Mouse (Mus musculus) heart, embryonic 11.5 days (tissue): ENCODE measurements at regions not wholly inside any gene's neighbourhood (a gene's known extent, or its start where the extent isn't known, plus 50 kb on each side); places are given as distances from the start of the nearest gene placed in this dataset.
A peak's percentile ranks its signal among the peaks of the same experiment; 100 is the strongest.

Source experiments
- ATAC-seq: fragments of 200-750 bp; cut with Nextera tagmentation; replicated peaks from 2 replicates; pipeline ENCODE4 v1.8.0; 2017; ENCODE audit warnings: moderate library complexity; ENCODE audit not compliant: insufficient number of reproducible peaks, low FRiP score, low TSS enrichment
- H3K27ac ChIP-seq: fragments of 300-500 bp; sonication (generic); 2 replicates; pipeline ENCODE4 v1.5.1; 2014; ENCODE audit warnings: mild to moderate bottlenecking, low read depth, low read length
- H3K27me3 ChIP-seq: fragments of 300-500 bp; sonication (generic); 2 replicates; pipeline ENCODE4 v1.6.1; 2014; ENCODE audit warnings: mild to moderate bottlenecking, low read length, mixed read lengths; ENCODE audit not compliant: control insufficient read depth, insufficient read depth
- H3K36me3 ChIP-seq: fragments of 300-500 bp; sonication (generic); 2 replicates; pipeline ENCODE4 v1.6.1; 2014; ENCODE audit warnings: mild to moderate bottlenecking, low read length, moderate library complexity, mixed read lengths; ENCODE audit not compliant: control insufficient read depth, insufficient read depth
- H3K4me1 ChIP-seq: fragments of 300-500 bp; sonication (generic); 2 replicates; pipeline ENCODE4 v1.6.1; 2014; ENCODE audit warnings: low read length; ENCODE audit not compliant: control insufficient read depth, insufficient read depth
- H3K4me2 ChIP-seq: fragments of 300-500 bp; sonication (generic); 2 replicates; pipeline ENCODE4 v1.6.1; 2014; ENCODE audit warnings: mild to moderate bottlenecking, moderate library complexity
- H3K4me3 ChIP-seq: fragments of 300-500 bp; sonication (generic); 2 replicates; pipeline ENCODE4 v1.5.1; 2014; ENCODE audit warnings: low read depth, low read length
- H3K9ac ChIP-seq: fragments of 300-500 bp; sonication (generic); 2 replicates; pipeline ENCODE4 v1.6.1; 2014; ENCODE audit warnings: mild to moderate bottlenecking, low read depth, low read length, moderate library complexity
- H3K9me3 ChIP-seq: fragments of 300-500 bp; sonication (generic); replicated peaks from 2 replicates; pipeline ENCODE4 v1.6.1; 2016; ENCODE audit warnings: low read length; ENCODE audit not compliant: control insufficient read depth
- WGBS: fragments of 180-500 bp; shearing (Covaris S2); extraction: QIAGEN DNeasy Blood & Tissue Kit; methylation state at CpG from one replicate; pipeline ENCODE4 v1.1.7; 2014; ENCODE audit not compliant: insufficient replicate concordance; 5-methylcytosine and 5-hydroxymethylcytosine counted together

- 83% methylated on average over 4 of the region's 4 CpGs for WGBS
- Histone ChIP-seq H3K27me3 (no peaks in the 10 kb centered on the region), H3K4me2 (no peak overlapping the region), H3K4me3 (no peak overlapping the region), H3K4me1 (no peaks in the 10 kb centered on the region), H3K9me3 (no peaks in the 10 kb centered on the region), H3K9ac (no peak overlapping the region), H3K36me3 (no peaks in the 10 kb centered on the region), H3K27ac (no peak overlapping the region)
- no peak; the same call in 1 of the 2 replicates for ATAC-seq
These were observed 76.5 kb downstream of the Gja1 start for GRCm38 (mm10) chr10:56453578-56454069.

DNA sequence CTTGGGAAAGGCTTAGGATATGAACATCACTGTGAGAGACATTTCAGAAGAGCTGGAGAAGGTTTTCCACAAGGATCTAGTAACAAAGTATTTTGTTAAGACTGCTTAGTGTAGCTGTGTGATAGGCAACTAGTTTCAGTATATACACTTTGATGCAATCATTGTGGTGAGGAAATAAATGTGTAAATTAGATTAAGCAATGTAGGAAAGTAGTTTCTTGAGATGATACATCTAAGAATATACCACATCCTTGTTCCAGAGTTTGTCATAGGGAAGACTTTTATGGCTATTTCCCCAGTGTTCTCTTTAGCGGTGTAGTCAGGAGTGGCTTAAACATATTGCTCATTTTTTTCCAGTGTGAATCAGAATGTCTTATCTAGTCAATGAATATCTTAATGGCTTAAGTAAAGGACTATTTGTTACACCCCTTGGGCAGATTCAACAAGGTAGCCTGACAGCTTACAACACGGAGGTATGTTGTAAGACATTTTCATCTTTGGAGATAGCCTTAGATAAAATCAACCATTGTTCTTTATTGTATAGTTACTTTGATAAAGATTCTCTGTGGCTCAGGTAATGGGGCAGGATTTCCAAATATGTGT is 78.8 kb downstream of the Gja1 start:
- no peaks in the 10 kb centered on the region; the same call in 1 of the 2 replicates for H3K9me3 ChIP-seq
- H3K36me3 ChIP-seq = no peaks in the 10 kb centered on the region
- WGBS = 93% methylated on average over 2 of the region's 2 CpGs
- no peak overlapping the region for H3K4me3 ChIP-seq
- H3K9ac ChIP-seq = no peak overlapping the region
- no peaks in the 10 kb centered on the region for H3K4me1 ChIP-seq
- no peaks in the 10 kb centered on the region for H3K27me3 ChIP-seq
- H3K4me2 ChIP-seq = no peak overlapping the region
- no peak for ATAC-seq
- H3K27ac ChIP-seq = no peak overlapping the region

- peak overlapping the region; percentile 54 for H3K4me2 ChIP-seq
- no peak overlapping the region for H3K4me3 ChIP-seq
- H3K27ac ChIP-seq = peak overlapping the region; percentile 15; the same call in 1 of the 2 replicates
- no peaks in the 10 kb centered on the region for H3K36me3 ChIP-seq
- no peaks in the 10 kb centered on the region for H3K9me3 ChIP-seq
- ATAC-seq = no peak
- H3K27me3 ChIP-seq = no peaks in the 10 kb centered on the region
- H3K4me1 ChIP-seq = no peaks in the 10 kb centered on the region
- 0 out of 2 replicates have a peak overlapping the region, but pooled peaks have one; percentile 46 for H3K9ac ChIP-seq
- 25% methylated on average over 6 of the region's 6 CpGs for WGBS
These were observed 91.4 kb downstream of the Gja1 start for GRCm38 (mm10) chr10:56468537-56468936.

DNA sequence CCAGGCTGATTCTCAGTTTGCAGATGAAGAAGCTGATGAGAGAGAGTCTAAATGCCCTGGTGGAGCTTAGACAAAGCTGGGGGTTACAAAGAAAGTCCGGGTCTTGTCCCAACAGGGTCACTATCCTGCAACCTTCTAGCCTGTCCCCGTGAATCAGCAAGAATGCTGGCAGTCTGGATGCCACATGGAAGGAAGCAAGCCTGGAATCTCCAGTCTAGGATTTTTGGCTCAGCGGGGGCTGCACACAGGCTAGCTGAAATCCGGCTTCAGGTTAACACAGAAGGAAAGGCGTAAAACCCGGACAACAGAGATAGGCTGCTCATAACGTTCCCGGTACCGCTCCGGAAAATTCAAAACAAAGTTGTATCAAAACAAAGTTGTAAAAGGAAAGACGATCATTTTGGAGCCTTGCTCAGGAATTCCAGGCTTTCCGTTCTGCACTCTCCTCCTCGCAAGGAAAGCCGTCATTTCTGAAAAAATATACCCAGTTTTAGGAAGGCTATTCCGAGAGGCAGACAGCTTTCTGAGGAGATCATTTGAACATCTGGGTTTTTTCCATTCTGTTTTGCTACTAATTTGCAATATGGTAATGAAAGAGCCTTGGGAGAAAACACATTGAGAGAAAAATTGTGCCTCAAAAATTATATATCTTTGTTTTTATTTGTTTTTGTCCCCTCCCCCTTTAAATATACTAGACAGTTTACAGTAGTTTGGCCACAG is 92.0 kb downstream of the Gja1 start:
- no peaks in the 10 kb centered on the region for H3K36me3 ChIP-seq
- no peak for ATAC-seq
- H3K4me1 ChIP-seq = no peaks in the 10 kb centered on the region
- peak overlapping the region; percentile 46; the same call in 1 of the 2 replicates for H3K9ac ChIP-seq
- 33% methylated on average over 15 of the region's 15 CpGs for WGBS
- H3K27me3 ChIP-seq = no peaks in the 10 kb centered on the region
- H3K4me2 ChIP-seq = peak overlapping the region; percentile 54
- peak overlapping the region; percentile 16; the same call in 1 of the 2 replicates for H3K4me3 ChIP-seq
- H3K9me3 ChIP-seq = no peaks in the 10 kb centered on the region
- peak overlapping the region; percentile 15; the same call in 1 of the 2 replicates for H3K27ac ChIP-seq

- WGBS = 75% methylated on average over 3 of the region's 3 CpGs
- Histone ChIP-seq H3K9me3 (no peaks in the 10 kb centered on the region), H3K36me3 (no peaks in the 10 kb centered on the region), H3K27me3 (no peaks in the 10 kb centered on the region), H3K4me3 (no peak overlapping the region), H3K4me1 (no peaks in the 10 kb centered on the region), H3K4me2 (no peak overlapping the region), H3K27ac (no peak overlapping the region), H3K9ac (no peak overlapping the region)
- ATAC-seq = no peak
These were observed 92.8 kb downstream of the Gja1 start for GRCm38 (mm10) chr10:56469895-56470294.

DNA sequence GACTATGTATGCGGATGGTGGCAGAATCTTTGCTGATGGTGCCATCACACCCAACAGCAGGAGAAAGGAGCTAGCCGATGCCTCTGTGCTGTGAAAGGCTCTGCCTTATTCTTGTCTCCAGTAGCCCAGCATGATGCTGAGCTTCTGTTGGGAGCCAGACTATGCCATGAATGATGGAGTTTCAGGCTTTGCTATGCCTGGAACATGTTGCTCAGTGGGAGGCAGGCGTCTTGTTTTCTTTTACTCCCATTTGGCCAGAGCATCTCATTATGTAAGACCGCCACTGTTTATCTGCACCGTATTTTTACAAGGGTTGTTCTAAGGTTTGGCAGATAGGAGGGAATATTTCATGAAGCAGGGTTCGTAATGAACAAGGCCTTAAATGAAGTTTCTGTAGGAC is 97.8 kb downstream of the Gja1 start:
- H3K27me3 ChIP-seq = no peaks in the 10 kb centered on the region
- no peak overlapping the region for H3K9ac ChIP-seq
- ATAC-seq = no peak
- H3K9me3 ChIP-seq = no peaks in the 10 kb centered on the region
- no peak overlapping the region for H3K4me3 ChIP-seq
- H3K4me1 ChIP-seq = no peaks in the 10 kb centered on the region
- WGBS = 64% methylated on average over 6 of the region's 6 CpGs
- no peak overlapping the region for H3K4me2 ChIP-seq
- H3K27ac ChIP-seq = no peak overlapping the region
- H3K36me3 ChIP-seq = no peaks in the 10 kb centered on the region

DNA sequence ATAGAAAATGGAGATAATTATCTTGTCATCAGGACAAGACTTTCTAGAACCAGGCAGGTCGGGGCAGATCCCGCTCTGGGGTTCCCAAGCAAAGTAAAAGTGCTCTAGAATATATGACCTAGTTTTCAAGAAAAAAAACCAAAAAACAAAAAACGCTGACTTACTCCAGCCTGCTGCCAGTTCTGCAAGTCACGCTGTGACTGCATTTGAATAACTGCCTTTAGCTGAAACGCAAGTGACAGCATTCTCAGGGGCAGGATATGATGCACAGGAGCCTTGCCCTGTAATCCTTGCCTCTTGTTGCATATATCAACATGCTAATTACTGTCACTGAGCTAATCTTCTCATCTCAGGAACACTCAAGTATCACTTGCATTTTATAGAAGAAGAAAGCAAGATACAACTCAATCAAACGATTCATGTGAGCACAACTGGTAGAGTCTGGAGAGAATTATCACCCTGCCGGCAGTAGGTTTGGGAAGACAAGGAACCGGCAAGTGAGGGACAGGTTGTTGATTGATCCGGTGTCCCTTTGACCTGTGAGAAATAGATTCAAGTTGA is 105.1 kb downstream of the Gja1 start:
- Histone ChIP-seq H3K4me3 (no peak overlapping the region), H3K27me3 (no peaks in the 10 kb centered on the region), H3K9ac (no peak overlapping the region), H3K27ac (no peak overlapping the region), H3K4me2 (no peak overlapping the region), H3K9me3 (no peaks in the 10 kb centered on the region), H3K36me3 (no peaks in the 10 kb centered on the region), H3K4me1 (no peaks in the 10 kb centered on the region)
- WGBS = 58% methylated on average over 9 of the region's 9 CpGs
- ATAC-seq = no peak

DNA sequence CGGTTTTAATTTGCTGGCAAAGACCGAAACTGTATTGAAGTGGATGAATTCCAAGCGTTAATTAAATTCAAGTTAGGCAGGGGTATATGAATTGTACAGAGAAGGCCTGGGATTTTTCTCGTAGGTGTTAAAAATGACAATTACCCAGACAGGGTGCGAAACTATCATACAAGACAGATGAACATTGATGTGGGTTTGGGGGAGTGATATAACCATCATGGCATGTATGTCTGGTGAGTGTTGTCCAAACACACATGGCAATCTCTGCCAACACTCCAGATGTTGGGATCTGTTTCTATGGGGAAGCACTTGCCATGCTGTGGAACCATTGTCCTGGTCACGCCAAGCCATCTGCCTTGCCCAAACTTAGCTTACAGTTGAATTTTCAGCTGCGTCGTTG is 107.8 kb downstream of the Gja1 start:
- no peaks in the 10 kb centered on the region for H3K9me3 ChIP-seq
- no peak overlapping the region for H3K4me3 ChIP-seq
- H3K27ac ChIP-seq = no peak overlapping the region
- no peak overlapping the region for H3K9ac ChIP-seq
- H3K36me3 ChIP-seq = no peaks in the 10 kb centered on the region
- 90% methylated on average over 8 of the region's 8 CpGs for WGBS
- ATAC-seq = no peak
- H3K4me2 ChIP-seq = no peak overlapping the region
- H3K4me1 ChIP-seq = no peaks in the 10 kb centered on the region
- H3K27me3 ChIP-seq = no peaks in the 10 kb centered on the region
